Mouse (Mus musculus): ENCODE data around the gene Fgfbp3. TPM values are rescaled to one million over a fixed set of nuclear protein-coding genes. Genes with fewer than 3 reads are reported as not detected.

Fgfbp3 gene
- total RNA-seq, 2 experiments from 2014 or later: 5.5 to 7.8 TPM

Other genes with a start within 250 kb of the Fgfbp3 start
- 10 to 100 TPM; 31.0 to 35.7 TPM for gene Ppp1r3c, start 183.0 kb downstream of the Fgfbp3 start, total RNA-seq (2021)
- 100 to 1,000 TPM; 140 to 149 TPM for gene Tnks2, start 85.4 kb downstream of the Fgfbp3 start, total RNA-seq (2021)
- 10 to 100 TPM; 24.6 to 27.0 TPM for gene Btaf1, start 6.5 kb upstream of the Fgfbp3 start, total RNA-seq (2021)